Mouse (Mus musculus): Measurements from ENCODE around the gene Gm5624.
"Not testable (repeated sequence)": the region's sequence is repeated elsewhere in the genome, so short reads cannot be mapped to it uniquely, and the experiment has no call there.

Gene Gm5624

GRCm38 (mm10) chr14:44627737-44628136 is at the start of gene Gm5624:
TSS of gene Gm5624 (minus strand) at chr14:44627938.
- DNase-seq: not testable (repeated sequence)

- peak; percentile 86 for DNase-seq
Observed at GRCm38 (mm10) chr14:44591765-44592164, 36.0 kb downstream of the Gm5624 start.

- DNase-seq: not testable (repeated sequence)
Observed at GRCm38 (mm10) chr14:44582853-44583252, 44.9 kb downstream of the Gm5624 start, which contains the start of gene Gm8247. TSS of gene Gm8247 (plus strand) at chr14:44583153.

GRCm38 (mm10) chr14:44547961-44548360 is 79.8 kb downstream of the Gm5624 start:
- not testable (repeated sequence) for DNase-seq

GRCm38 (mm10) chr14:44517976-44518375 is 109.8 kb downstream of the Gm5624 start, which contains the start of gene Gm17093:
TSS of gene Gm17093 (plus strand) at chr14:44518276.
- DNase-seq: not testable (repeated sequence)

All from heart, adult 11 months (tissue).